Mouse (Mus musculus) ES-Bruce4 (cell line): ENCODE measurements around the gene Cubn.

Source experiments
- CTCF ChIP-seq: IDR thresholded peaks from one replicate; pipeline ENCODE4 v1.8.1; 2011; ENCODE audit warnings: low read depth, low read length
- EP300 ChIP-seq: IDR thresholded peaks from 2 replicates; pipeline ENCODE4 v1.6.1; 2011; ENCODE audit warnings: low read depth, low read length; ENCODE audit not compliant: insufficient read depth

- TF ChIP-seq CTCF: no peak
- TF ChIP-seq EP300: no peak
Measured at GRCm38 (mm10) chr2:13514949-13515348, 23.3 kb upstream of the Cubn start.
